Mouse (Mus musculus): ENCODE results near the gene Asl. TPM values are rescaled to one million over a fixed set of nuclear protein-coding genes. Genes with fewer than 3 reads are reported as not detected.
"Not testable (repeated sequence)": the region's sequence is repeated elsewhere in the genome, so short reads cannot be mapped to it uniquely, and the experiment has no call there.

Asl gene
- polyA plus RNA-seq, 1 experiment from 2014 or later = 16.0 TPM

- H3K4me1 ChIP-seq (replicated peaks) = peaks cover 11% of the 10 kb centered on the region; the same call in 1 of the 2 replicates
- no peak overlapping the region for H3K9ac ChIP-seq
- peaks cover 56% of the 10 kb centered on the region for H3K27me3 ChIP-seq
- whole genome bisulfite sequencing = 77% methylated on average over 7 of the region's 7 CpGs
- ATAC-seq (replicated peaks; ENCODE audit: insufficient number of reproducible peaks, insufficient read depth, low FRiP score, low read depth) = no peak
- H3K27ac ChIP-seq = no peak overlapping the region
- no peak overlapping the region for H3K4me2 ChIP-seq
- no peak overlapping the region for H3K4me3 ChIP-seq
- H3K36me3 ChIP-seq = peaks cover 27% of the 10 kb centered on the region
- H3K9me3 ChIP-seq (replicated peaks) = no peaks in the 10 kb centered on the region
Observed at GRCm38 (mm10) chr5:130046100-130046499, 17.1 kb upstream of the Asl start.

GRCm38 (mm10) chr5:130044201-130044695 lies 15.2 kb upstream of the Asl start:
- peaks cover 28% of the 10 kb centered on the region for H3K36me3 ChIP-seq
- H3K9ac ChIP-seq = no peak overlapping the region
- H3K4me3 ChIP-seq = no peak overlapping the region
- no peak overlapping the region for H3K27ac ChIP-seq
- WGBS = 76% methylated on average over 7 of the region's 7 CpGs
- H3K4me1 ChIP-seq (replicated peaks) = peaks cover 11% of the 10 kb centered on the region; the same call in 1 of the 2 replicates
- no peaks in the 10 kb centered on the region for H3K9me3 ChIP-seq (replicated peaks)
- no peak overlapping the region for H3K4me2 ChIP-seq
- no peak for ATAC-seq (replicated peaks; ENCODE audit: insufficient number of reproducible peaks, insufficient read depth, low FRiP score, low read depth)
- H3K27me3 ChIP-seq = peaks cover 51% of the 10 kb centered on the region

- peaks cover 11% of the 10 kb centered on the region; the same call in 1 of the 2 replicates for H3K4me1 ChIP-seq (replicated peaks)
- H3K9me3 ChIP-seq (replicated peaks) = no peaks in the 10 kb centered on the region
- 93% methylated on average over 3 of the region's 3 CpGs for WGBS
- H3K27ac ChIP-seq = no peak overlapping the region
- H3K27me3 ChIP-seq = peaks cover 46% of the 10 kb centered on the region
- H3K36me3 ChIP-seq = peaks cover 28% of the 10 kb centered on the region
- no peak overlapping the region for H3K4me2 ChIP-seq
- no peak for ATAC-seq (replicated peaks; ENCODE audit: insufficient number of reproducible peaks, insufficient read depth, low FRiP score, low read depth)
- H3K9ac ChIP-seq = no peak overlapping the region
- H3K4me3 ChIP-seq = no peak overlapping the region
Observed at GRCm38 (mm10) chr5:130043741-130044140, 14.7 kb upstream of the Asl start.

- peaks cover 43% of the 10 kb centered on the region for H3K27me3 ChIP-seq
- no peak overlapping the region for H3K27ac ChIP-seq
- H3K4me2 ChIP-seq = no peak overlapping the region
- ATAC-seq (replicated peaks; ENCODE audit: insufficient number of reproducible peaks, insufficient read depth, low FRiP score, low read depth) = no peak
- 81% methylated on average over 4 of the region's 4 CpGs for WGBS
- H3K36me3 ChIP-seq = peaks cover 25% of the 10 kb centered on the region
- no peaks in the 10 kb centered on the region for H3K9me3 ChIP-seq (replicated peaks)
- no peak overlapping the region for H3K4me3 ChIP-seq
- peaks cover 8% of the 10 kb centered on the region; the same call in 1 of the 2 replicates for H3K4me1 ChIP-seq (replicated peaks)
- no peak overlapping the region for H3K9ac ChIP-seq
Observed at GRCm38 (mm10) chr5:130041262-130041661, 12.2 kb upstream of the Asl start.

- H3K9ac ChIP-seq = no peak overlapping the region
Observed at GRCm38 (mm10) chr5:130040797-130041196, 11.8 kb upstream of the Asl start.

GRCm38 (mm10) chr5:130037752-130038455 lies 8.9 kb upstream of the Asl start:
- Histone ChIP-seq H3K27ac (no peak overlapping the region), H3K4me2 (no peak overlapping the region), H3K9ac (no peak overlapping the region), H3K4me3 (no peak overlapping the region), H3K36me3 (peaks cover 26% of the 10 kb centered on the region), H3K4me1 (replicated peaks) (peaks cover 5% of the 10 kb centered on the region; the same call in 1 of the 2 replicates), H3K9me3 (replicated peaks) (no peaks in the 10 kb centered on the region), H3K27me3 (peaks cover 19% of the 10 kb centered on the region; the same call in 1 of the 2 replicates)
- ATAC-seq (replicated peaks; ENCODE audit: insufficient number of reproducible peaks, insufficient read depth, low FRiP score, low read depth) = peak; percentile 43; the same call in 1 of the 2 replicates
- WGBS = 57% methylated on average over 19 of the region's 19 CpGs

More at GRCm38 (mm10) chr5:130040797-130041196, 11.8 kb upstream of the Asl start:
- 89% methylated on average over 4 of the region's 4 CpGs for WGBS
- peaks cover 41% of the 10 kb centered on the region for H3K27me3 ChIP-seq
- H3K27ac ChIP-seq = no peak overlapping the region
- H3K4me1 ChIP-seq (replicated peaks) = peaks cover 5% of the 10 kb centered on the region; the same call in 1 of the 2 replicates
- H3K4me2 ChIP-seq = no peak overlapping the region
- no peaks in the 10 kb centered on the region for H3K9me3 ChIP-seq (replicated peaks)
- no peak for ATAC-seq (replicated peaks; ENCODE audit: insufficient number of reproducible peaks, insufficient read depth, low FRiP score, low read depth)
- no peak overlapping the region for H3K4me3 ChIP-seq
- peaks cover 26% of the 10 kb centered on the region for H3K36me3 ChIP-seq

- not testable (repeated sequence) for H3K4me2 ChIP-seq; H3K9me3 ChIP-seq (replicated peaks); H3K4me1 ChIP-seq (replicated peaks); H3K27ac ChIP-seq; H3K4me3 ChIP-seq; H3K27me3 ChIP-seq; H3K9ac ChIP-seq; ATAC-seq (replicated peaks; ENCODE audit: insufficient number of reproducible peaks, insufficient read depth, low FRiP score, low read depth)
- peaks cover 13% of the 10 kb centered on the region; the same call in 1 of the 2 replicates for H3K36me3 ChIP-seq
- WGBS = 74% methylated on average over 2 of the region's 2 CpGs
Observed at GRCm38 (mm10) chr5:130036300-130036699, 7.3 kb upstream of the Asl start.

GRCm38 (mm10) chr5:130033869-130034268 lies 4.8 kb upstream of the Asl start:
- H3K4me2 ChIP-seq = no peak overlapping the region
- no peak overlapping the region for H3K9ac ChIP-seq
- no peak overlapping the region for H3K4me3 ChIP-seq
- H3K27ac ChIP-seq = no peak overlapping the region
- H3K27me3 ChIP-seq = no peaks in the 10 kb centered on the region
- H3K9me3 ChIP-seq (replicated peaks) = no peaks in the 10 kb centered on the region
- 59% methylated on average over 2 of the region's 2 CpGs for WGBS
- ATAC-seq (replicated peaks; ENCODE audit: insufficient number of reproducible peaks, insufficient read depth, low FRiP score, low read depth) = no peak
- H3K36me3 ChIP-seq = peaks cover 8% of the 10 kb centered on the region; the same call in 1 of the 2 replicates
- H3K4me1 ChIP-seq (replicated peaks) = peaks cover 8% of the 10 kb centered on the region; the same call in 1 of the 2 replicates

- Histone ChIP-seq H3K9ac (no peak overlapping the region), H3K4me3 (no peak overlapping the region), H3K27ac (no peak overlapping the region), H3K4me1 (replicated peaks) (peaks cover 3% of the 10 kb centered on the region; the same call in 1 of the 2 replicates), H3K36me3 (peaks cover 8% of the 10 kb centered on the region; the same call in 1 of the 2 replicates), H3K27me3 (peaks cover 7% of the 10 kb centered on the region; the same call in 1 of the 2 replicates), H3K9me3 (replicated peaks) (no peaks in the 10 kb centered on the region), H3K4me2 (no peak overlapping the region)
- 92% methylated on average over 19 of the region's 19 CpGs for WGBS
- ATAC-seq (replicated peaks; ENCODE audit: insufficient number of reproducible peaks, insufficient read depth, low FRiP score, low read depth) = no peak
Observed at GRCm38 (mm10) chr5:130031410-130032390, 2.7 kb upstream of the Asl start.

GRCm38 (mm10) chr5:130027696-130028095 lies 1.4 kb downstream of the Asl start:
- Histone ChIP-seq H3K36me3 (no peaks in the 10 kb centered on the region), H3K4me1 (replicated peaks) (peaks cover 13% of the 10 kb centered on the region), H3K27me3 (peaks cover 7% of the 10 kb centered on the region; the same call in 1 of the 2 replicates), H3K4me3 (no peak overlapping the region), H3K9me3 (replicated peaks) (no peaks in the 10 kb centered on the region), H3K9ac (no peak overlapping the region), H3K27ac (no peak overlapping the region), H3K4me2 (no peak overlapping the region)
- ATAC-seq (replicated peaks; ENCODE audit: insufficient number of reproducible peaks, insufficient read depth, low FRiP score, low read depth) = no peak
- whole genome bisulfite sequencing = 84% methylated on average over 7 of the region's 7 CpGs

GRCm38 (mm10) chr5:130027134-130027533 lies 1.9 kb downstream of the Asl start:
- H3K9me3 ChIP-seq (replicated peaks) = no peaks in the 10 kb centered on the region
- H3K4me3 ChIP-seq = no peak overlapping the region

More at GRCm38 (mm10) chr5:130027134-130027533, 1.9 kb downstream of the Asl start:
- no peak overlapping the region for H3K9ac ChIP-seq
- no peak for ATAC-seq (replicated peaks; ENCODE audit: insufficient number of reproducible peaks, insufficient read depth, low FRiP score, low read depth)
- H3K27me3 ChIP-seq = peaks cover 7% of the 10 kb centered on the region; the same call in 1 of the 2 replicates
- H3K4me1 ChIP-seq (replicated peaks) = peaks cover 13% of the 10 kb centered on the region
- H3K4me2 ChIP-seq = no peak overlapping the region
- H3K36me3 ChIP-seq = no peaks in the 10 kb centered on the region
- no peak overlapping the region for H3K27ac ChIP-seq
- 64% methylated on average over 5 of the region's 5 CpGs for WGBS
